Mouse (Mus musculus) heart, postnatal 0 days (tissue): Measurements from ENCODE around the gene Upk1a.

Source experiments
- CTCF ChIP-seq: IDR thresholded peaks from 2 replicates; pipeline ENCODE4 v1.5.1; 2016; ENCODE audit warnings: antibody characterized with exemption, control low read depth, low read depth
- EP300 ChIP-seq: IDR thresholded peaks from 2 replicates; pipeline ENCODE4 v1.6.1; 2016; ENCODE audit warnings: antibody characterized with exemption, low read depth

DNA sequence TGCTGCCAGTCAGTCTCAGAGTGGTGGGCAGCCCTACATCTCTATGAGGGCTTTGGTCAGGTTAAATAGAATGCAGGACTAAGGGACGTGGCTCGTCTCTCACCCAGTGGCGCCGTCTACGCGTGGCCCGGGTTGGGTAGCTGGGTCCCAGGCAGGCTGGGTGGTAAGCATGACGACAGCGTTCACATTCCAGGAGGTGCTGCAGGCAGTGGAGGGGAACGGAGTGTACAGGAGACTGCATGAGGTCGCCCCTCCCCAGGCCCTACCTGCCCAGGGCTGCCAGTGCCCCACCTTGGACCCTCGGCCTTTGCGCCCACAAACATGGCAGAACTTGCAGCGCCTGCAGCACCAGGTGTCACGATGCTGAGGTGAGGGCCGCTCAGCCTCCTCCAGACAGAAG, 31.1 kb downstream of the Upk1a start:
- TF ChIP-seq CTCF (no peak), EP300 (no peak)
